Mouse (Mus musculus): ENCODE results near the gene Ccdc155. TPM values are rescaled to one million over a fixed set of nuclear protein-coding genes. Genes with fewer than 3 reads are reported as not detected.

Gene Ccdc155
- polyA plus RNA-seq (2016; fragmentation: Nextera tagmentation; extraction: Ambion mirVana): 1.0 and 1.7 TPM in 2 replicates

- Histone ChIP-seq H3K27ac (peak within 1 kb of the TSS; percentile 53; the same call in 1 of the 2 replicates), H3K4me2 (peak within 1 kb of the TSS; percentile 56), H3K4me1 (replicated peaks) (no peaks in the 10 kb centered on the region), H3K27me3 (0 out of 2 replicates have a peak, but pooled peaks cover 5% of the 10 kb centered on the region), H3K9me3 (0 out of 2 replicates have a peak, but pooled peaks cover 4% of the 10 kb centered on the region), H3K4me3 (replicated peaks) (peak within 1 kb of the TSS; percentile 43), H3K36me3 (no peaks in the 10 kb centered on the region), H3K9ac (replicated peaks) (peak within 1 kb of the TSS; percentile 51; the same call in 1 of the 2 replicates)
- ATAC-seq (ENCODE audit: insufficient number of reproducible peaks, insufficient read depth, low FRiP score, low TSS enrichment, low read depth): peak; percentile 93
- WGBS: 9% methylated on average over 44 of the region's 44 CpGs
Measured at GRCm38 (mm10) chr7:45204380-45205143, at the start of gene Ccdc155. Gene Ccdc155 (minus strand): TSS chr7:45204892.

DNA sequence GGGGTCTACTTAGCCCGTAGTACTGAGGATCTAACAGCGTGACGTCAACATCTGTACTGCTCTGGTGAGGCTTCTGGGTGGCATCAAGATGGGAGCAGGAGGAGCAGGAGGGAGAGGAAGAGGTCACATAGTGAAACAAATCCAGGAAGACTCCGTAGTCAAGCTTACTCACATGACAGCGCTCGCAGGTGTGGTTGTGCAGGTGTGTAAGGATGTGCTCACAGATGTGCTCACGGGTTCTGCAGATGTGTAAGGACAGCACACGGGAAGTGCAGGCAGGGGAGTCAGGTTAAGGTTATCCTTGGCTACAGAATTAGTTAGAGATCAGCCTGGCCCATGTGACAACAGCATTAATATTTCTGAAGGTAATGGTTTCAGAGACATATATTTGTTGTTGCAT is 49.1 kb upstream of the Ccdc155 start:
- Histone ChIP-seq H3K36me3 (no peaks in the 10 kb centered on the region), H3K4me1 (replicated peaks) (peaks cover 4% of the 10 kb centered on the region; the same call in 1 of the 2 replicates), H3K4me2 (no peak overlapping the region), H3K9me3 (no peaks in the 10 kb centered on the region), H3K27me3 (no peaks in the 10 kb centered on the region), H3K4me3 (replicated peaks) (no peak overlapping the region), H3K9ac (replicated peaks) (no peak overlapping the region), H3K27ac (no peak overlapping the region)
- 82% methylated on average over 8 of the region's 8 CpGs for WGBS
- ATAC-seq (ENCODE audit: insufficient number of reproducible peaks, insufficient read depth, low FRiP score, low TSS enrichment, low read depth): no peak

GRCm38 (mm10) chr7:45247666-45248065 is 43.0 kb upstream of the Ccdc155 start:
- H3K9me3 ChIP-seq: no peaks in the 10 kb centered on the region
- H3K27ac ChIP-seq: no peak overlapping the region
- H3K27me3 ChIP-seq: no peaks in the 10 kb centered on the region
- no peak overlapping the region for H3K9ac ChIP-seq (replicated peaks)
- H3K4me3 ChIP-seq (replicated peaks): no peak overlapping the region
- 42% methylated on average over 3 of the region's 3 CpGs for WGBS
- ATAC-seq (ENCODE audit: insufficient number of reproducible peaks, insufficient read depth, low FRiP score, low TSS enrichment, low read depth): no peak
- H3K4me1 ChIP-seq (replicated peaks): no peaks in the 10 kb centered on the region
- H3K4me2 ChIP-seq: no peak overlapping the region
- H3K36me3 ChIP-seq: no peaks in the 10 kb centered on the region

DNA sequence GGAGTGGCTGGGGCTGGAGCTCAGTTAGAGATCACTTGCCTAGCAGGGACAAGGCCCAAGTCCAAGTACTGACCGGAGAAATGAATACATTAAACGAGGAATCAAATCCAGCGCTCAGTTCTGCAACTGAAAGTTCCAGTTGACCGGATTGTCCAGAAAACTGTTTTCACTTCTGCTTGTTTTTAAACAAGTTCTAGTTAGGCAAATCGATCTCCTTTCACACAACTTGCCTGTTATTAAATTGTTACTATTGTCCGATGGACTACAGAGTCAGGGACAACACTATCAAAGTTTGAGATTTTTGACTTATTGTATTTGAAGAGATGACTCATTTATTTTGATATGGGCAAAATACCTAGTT is 36.7 kb upstream of the Ccdc155 start:
- Histone ChIP-seq H3K36me3 (no peaks in the 10 kb centered on the region), H3K4me1 (replicated peaks) (peaks cover 9% of the 10 kb centered on the region), H3K27me3 (peaks cover 34% of the 10 kb centered on the region), H3K9ac (replicated peaks) (no peak overlapping the region; the same call in 1 of the 2 replicates), H3K4me3 (replicated peaks) (peak overlapping the region; percentile 29; the same call in 1 of the 2 replicates), H3K4me2 (peak overlapping the region; percentile 56), H3K27ac (no peak overlapping the region), H3K9me3 (no peaks in the 10 kb centered on the region)
- 78% methylated on average over 6 of the region's 6 CpGs for WGBS
- no peak for ATAC-seq (ENCODE audit: insufficient number of reproducible peaks, insufficient read depth, low FRiP score, low TSS enrichment, low read depth)

DNA sequence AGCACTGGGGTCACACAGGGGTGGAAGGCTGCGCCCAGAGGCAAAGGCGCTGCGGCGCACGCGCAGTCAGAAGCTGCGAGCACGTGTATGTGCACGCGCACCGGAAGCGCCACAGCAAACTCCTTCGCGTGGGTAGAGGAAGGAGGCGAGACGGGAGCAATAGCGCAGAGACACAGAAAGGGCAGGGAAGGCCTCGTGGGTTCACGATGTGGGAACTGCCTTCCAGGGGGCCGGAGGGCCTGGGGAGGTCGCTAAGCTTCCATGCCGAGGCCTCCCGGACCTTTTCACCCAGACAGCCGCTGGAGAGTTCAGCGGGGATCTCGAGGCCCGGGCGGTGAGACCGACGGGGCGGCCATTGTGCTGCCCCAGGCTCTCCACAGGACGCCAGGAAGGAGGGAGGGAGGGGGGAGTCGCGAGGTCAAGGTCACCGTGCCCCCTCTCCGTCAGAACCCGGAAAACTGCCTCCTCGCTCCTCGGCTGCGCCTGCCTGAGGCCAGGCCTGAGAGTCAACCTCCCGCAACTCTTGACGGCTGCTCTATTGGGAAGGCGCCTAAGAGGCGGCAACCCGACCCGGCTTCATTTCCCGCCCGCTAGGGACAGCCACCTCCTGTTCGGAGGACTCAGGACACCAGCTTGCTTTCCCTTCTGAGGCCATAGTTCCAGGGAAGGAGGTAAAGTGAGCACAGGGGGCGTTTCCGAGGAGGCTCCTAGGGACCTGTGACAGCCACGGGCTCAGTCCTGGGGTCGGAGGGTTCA is 36.1 kb upstream of the Ccdc155 start, which contains the start of gene Slc6a16:
Gene Slc6a16 (plus strand): TSS at position 453 of the 756 bp plus-strand sequence.
- Histone ChIP-seq H3K4me1 (replicated peaks) (peaks cover 12% of the 10 kb centered on the region), H3K9ac (replicated peaks) (peak within 1 kb of the TSS; percentile 38), H3K9me3 (no peaks in the 10 kb centered on the region), H3K4me3 (replicated peaks) (peak within 1 kb of the TSS; percentile 29), H3K27me3 (peaks cover 35% of the 10 kb centered on the region), H3K36me3 (no peaks in the 10 kb centered on the region), H3K4me2 (peak within 1 kb of the TSS; percentile 56), H3K27ac (no peak within 1 kb of the TSS)
- WGBS: 12% methylated on average over 53 of the region's 53 CpGs
- ATAC-seq (ENCODE audit: insufficient number of reproducible peaks, insufficient read depth, low FRiP score, low TSS enrichment, low read depth): no peak

DNA sequence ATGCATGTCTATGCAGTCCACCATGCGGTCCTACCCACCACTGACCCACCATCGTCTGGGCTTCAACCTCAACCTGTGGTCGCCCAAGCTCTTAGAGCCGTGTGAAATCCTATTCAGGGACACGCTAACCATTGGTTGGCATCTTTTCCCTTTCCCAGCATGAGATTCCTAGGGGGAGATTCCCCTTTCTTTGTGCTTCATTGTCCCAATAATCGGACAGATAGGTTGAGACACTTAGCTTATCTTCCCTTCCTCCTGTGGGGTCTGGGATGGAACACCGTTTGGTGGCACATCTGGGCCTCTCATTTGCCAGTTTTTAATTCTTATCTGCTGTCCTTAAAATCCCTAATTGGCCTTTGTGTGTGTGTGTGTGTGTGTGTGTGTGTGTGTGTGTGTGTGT is 35.4 kb upstream of the Ccdc155 start:
- no peak overlapping the region for H3K27ac ChIP-seq
- ATAC-seq (ENCODE audit: insufficient number of reproducible peaks, insufficient read depth, low FRiP score, low TSS enrichment, low read depth): no peak
- H3K27me3 ChIP-seq: peaks cover 35% of the 10 kb centered on the region
- no peak overlapping the region for H3K4me3 ChIP-seq (replicated peaks)
- WGBS: 87% methylated on average over 7 of the region's 7 CpGs
- peaks cover 19% of the 10 kb centered on the region for H3K4me1 ChIP-seq (replicated peaks)
- H3K36me3 ChIP-seq: no peaks in the 10 kb centered on the region
- no peaks in the 10 kb centered on the region for H3K9me3 ChIP-seq
- H3K4me2 ChIP-seq: no peak overlapping the region
- no peak overlapping the region for H3K9ac ChIP-seq (replicated peaks)

GRCm38 (mm10) chr7:45238723-45239496 is 34.2 kb upstream of the Ccdc155 start, which contains the start of gene Cd37:
Gene Cd37 (minus strand): TSS chr7:45239115.
- Histone ChIP-seq H3K27ac (no peak within 1 kb of the TSS), H3K36me3 (no peaks in the 10 kb centered on the region), H3K9ac (replicated peaks) (no peak within 1 kb of the TSS), H3K4me3 (replicated peaks) (no peak within 1 kb of the TSS), H3K4me1 (replicated peaks) (peaks cover 31% of the 10 kb centered on the region), H3K9me3 (no peaks in the 10 kb centered on the region), H3K27me3 (peaks cover 35% of the 10 kb centered on the region), H3K4me2 (no peak within 1 kb of the TSS)
- WGBS: 39% methylated on average over 20 of the region's 20 CpGs
- ATAC-seq (ENCODE audit: insufficient number of reproducible peaks, insufficient read depth, low FRiP score, low TSS enrichment, low read depth): no peak

DNA sequence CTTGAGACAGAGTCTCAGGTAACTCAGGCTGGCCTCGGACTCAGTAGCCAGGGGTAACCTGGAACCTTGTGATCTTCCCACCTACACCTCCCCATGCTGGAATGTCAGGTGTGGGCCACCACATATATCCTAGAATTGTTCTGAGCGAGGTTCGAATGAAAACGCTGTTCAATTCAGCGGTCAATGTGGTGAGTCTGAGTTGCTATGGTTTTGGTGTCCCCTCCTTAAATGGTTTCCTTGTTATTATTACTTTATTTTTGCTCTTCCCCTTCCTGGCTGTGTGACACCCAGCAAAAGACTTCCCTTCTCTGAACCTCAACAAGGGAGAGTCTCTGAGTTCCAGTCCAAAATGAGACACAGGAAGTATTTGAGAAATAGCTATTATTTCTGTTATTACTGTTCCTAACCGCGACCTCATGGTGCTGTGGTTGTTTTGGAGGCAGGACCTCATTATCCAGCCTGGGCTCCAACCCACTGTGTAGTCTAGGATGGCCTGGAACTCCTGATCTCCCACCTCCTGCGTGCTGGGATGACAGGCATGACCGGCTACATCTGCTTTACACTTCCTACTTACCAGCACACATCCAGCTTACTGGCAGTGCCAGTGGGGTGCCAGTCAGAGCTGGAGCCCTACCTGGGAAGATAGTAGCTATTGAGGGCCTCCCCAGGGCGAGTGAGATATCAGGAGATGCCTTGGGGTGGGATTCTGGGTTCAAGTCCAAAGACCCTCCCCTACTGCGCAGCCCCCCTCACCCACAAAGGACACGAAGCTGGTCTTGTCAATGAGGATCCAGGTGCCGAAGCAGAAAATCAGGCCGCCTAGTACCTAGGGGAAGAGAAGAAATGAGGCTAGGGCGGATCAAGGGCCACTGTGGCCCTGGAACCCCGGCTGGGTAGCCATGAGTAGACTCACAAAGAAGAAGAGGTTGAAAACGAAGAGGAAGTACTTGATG is 33.3 kb upstream of the Ccdc155 start:
- Histone ChIP-seq H3K9ac (replicated peaks) (no peak overlapping the region), H3K4me3 (replicated peaks) (no peak overlapping the region), H3K27me3 (peaks cover 35% of the 10 kb centered on the region), H3K27ac (no peak overlapping the region), H3K4me1 (replicated peaks) (peaks cover 37% of the 10 kb centered on the region), H3K4me2 (no peak overlapping the region), H3K9me3 (no peaks in the 10 kb centered on the region), H3K36me3 (peaks cover 8% of the 10 kb centered on the region)
- 76% methylated on average over 17 of the region's 17 CpGs for WGBS
- no peak for ATAC-seq (ENCODE audit: insufficient number of reproducible peaks, insufficient read depth, low FRiP score, low TSS enrichment, low read depth)

DNA sequence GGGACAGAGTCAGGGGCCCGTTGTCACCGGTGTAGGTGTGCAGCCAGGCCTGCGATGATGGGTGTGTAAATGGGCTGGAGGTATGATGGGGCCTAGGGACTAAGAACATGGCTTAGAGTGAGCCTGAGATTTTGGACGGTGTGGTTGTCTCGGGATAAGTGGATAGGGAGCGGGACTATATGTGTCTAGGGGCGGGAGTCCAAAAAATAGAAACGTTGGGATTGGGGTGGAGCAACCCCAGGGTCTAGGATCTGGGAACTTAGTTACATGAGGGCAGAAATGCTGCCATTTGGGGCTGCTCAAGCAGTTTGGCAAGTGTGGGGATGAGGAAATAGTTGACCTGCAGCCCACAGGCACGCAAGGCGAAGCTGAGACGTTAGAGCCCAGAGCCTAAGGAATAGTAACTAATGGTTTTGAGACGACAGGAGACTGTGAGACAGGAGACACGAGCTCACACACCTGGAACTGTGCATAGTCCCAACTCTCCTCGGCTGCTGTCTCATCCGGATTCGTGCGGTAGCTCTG is 31.0 kb upstream of the Ccdc155 start:
- H3K27me3 ChIP-seq: peaks cover 34% of the 10 kb centered on the region
- WGBS: 26% methylated on average over 17 of the region's 17 CpGs
- peak overlapping the region; percentile 30 for H3K4me3 ChIP-seq (replicated peaks)
- H3K27ac ChIP-seq: peak overlapping the region; percentile 77
- peak overlapping the region; percentile 38; the same call in 1 of the 2 replicates for H3K9ac ChIP-seq (replicated peaks)
- ATAC-seq (ENCODE audit: insufficient number of reproducible peaks, insufficient read depth, low FRiP score, low TSS enrichment, low read depth): peak; percentile 43
- H3K4me2 ChIP-seq: peak overlapping the region; percentile 55
- H3K9me3 ChIP-seq: no peaks in the 10 kb centered on the region
- peaks cover 44% of the 10 kb centered on the region for H3K4me1 ChIP-seq (replicated peaks)
- H3K36me3 ChIP-seq: peaks cover 31% of the 10 kb centered on the region

Measured in limb, embryonic 12.5 days (tissue).